Mouse (Mus musculus): ENCODE results near the gene Efnb3. TPM values are rescaled to one million over a fixed set of nuclear protein-coding genes. Genes with fewer than 3 reads are reported as not detected.

Gene Efnb3
- polyA plus RNA-seq (2016; fragmentation: Nextera tagmentation; extraction: Ambion mirVana) = 87.4 and 90.0 TPM in 2 replicates

DNA sequence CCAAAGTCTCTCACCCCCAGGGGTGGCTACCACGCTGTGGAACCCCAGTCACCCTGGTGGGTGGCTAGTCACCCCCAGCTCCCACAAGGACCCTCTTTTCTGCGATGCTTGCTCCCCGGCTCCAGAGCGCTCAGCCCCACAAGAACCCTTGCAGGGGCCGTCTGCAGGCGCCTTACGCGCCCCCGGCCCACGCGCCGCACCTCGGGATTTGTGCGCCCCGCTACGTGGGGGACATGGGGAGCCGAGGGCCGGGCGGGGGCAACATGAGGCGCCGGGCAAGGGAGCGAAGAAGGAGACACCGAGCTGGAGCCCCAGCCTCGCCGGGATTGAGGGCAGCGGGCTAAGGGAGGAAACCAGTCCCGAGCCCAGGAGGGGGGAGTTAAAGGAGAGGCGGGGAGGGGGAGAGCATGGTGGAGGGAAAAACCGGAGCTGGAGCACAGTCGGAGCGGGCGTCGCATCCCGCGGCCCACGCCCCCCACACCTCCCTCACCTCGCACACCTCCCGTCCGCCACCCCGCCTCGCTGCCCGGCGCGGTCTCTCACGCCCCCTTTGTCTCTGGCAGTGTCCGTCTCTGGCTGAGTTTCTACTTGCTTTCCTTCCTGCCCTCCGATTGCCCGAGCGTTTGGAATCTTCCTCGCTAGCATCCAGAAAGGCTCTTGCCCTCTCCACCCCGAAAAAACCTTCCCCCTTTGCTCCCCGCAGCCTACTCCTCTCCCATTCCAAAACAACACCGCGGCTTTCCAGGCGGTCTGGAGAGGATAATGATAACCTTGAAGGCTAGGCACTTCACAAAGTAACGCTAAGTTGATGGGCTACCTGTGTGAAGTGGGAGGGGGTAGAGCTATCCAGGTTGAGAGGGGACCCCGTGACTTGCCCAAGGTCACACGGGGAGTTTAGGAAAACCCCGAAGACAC is at the start of gene Efnb3:
Gene Efnb3, minus strand, starts transcription at position 355 of the 915 bp plus-strand sequence.
- H3K27me3 ChIP-seq (replicated peaks) = peaks cover 19% of the 10 kb centered on the region; the same call in 1 of the 2 replicates
- H3K4me1 ChIP-seq (replicated peaks) = peaks cover 73% of the 10 kb centered on the region
- WGBS = under 1% methylated on average over 57 of the region's 59 CpGs
- peak within 1 kb of the TSS; percentile 96 for H3K27ac ChIP-seq (ENCODE audit: poor library complexity, severe bottlenecking)
- H3K9ac ChIP-seq = peak within 1 kb of the TSS; percentile 88
- H3K36me3 ChIP-seq = peaks cover 38% of the 10 kb centered on the region
- ATAC-seq (ENCODE audit: insufficient number of reproducible peaks, low FRiP score) = peak; percentile 47
- peak within 1 kb of the TSS; percentile 62 for H3K4me3 ChIP-seq
- peak within 1 kb of the TSS; percentile 86 for H3K4me2 ChIP-seq
- no peaks in the 10 kb centered on the region for H3K9me3 ChIP-seq (replicated peaks)

DNA sequence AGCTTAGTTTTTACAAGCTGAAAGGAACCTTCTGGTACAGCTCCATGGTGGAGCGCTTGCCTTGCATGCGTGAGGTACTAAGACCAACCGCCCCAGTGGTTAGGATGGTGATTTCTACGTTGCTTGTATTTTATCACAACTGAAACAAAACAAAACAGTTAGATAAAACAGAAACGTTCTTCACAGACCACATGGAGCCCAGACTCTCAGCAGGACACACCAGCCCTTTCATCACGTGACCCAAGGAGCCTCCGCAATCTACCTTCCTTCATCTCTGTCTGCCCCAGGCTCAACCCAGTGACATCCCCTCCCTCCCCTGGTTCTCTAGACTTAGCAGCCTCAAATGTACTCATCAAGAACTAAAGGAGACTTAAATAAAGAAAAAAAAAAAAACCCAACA is 49.4 kb upstream of the Efnb3 start:
- Histone ChIP-seq H3K27ac (ENCODE audit: poor library complexity, severe bottlenecking) (no peak overlapping the region), H3K4me2 (no peak overlapping the region), H3K4me3 (no peak overlapping the region), H3K27me3 (replicated peaks) (no peaks in the 10 kb centered on the region), H3K9ac (no peak overlapping the region), H3K4me1 (replicated peaks) (peaks cover 22% of the 10 kb centered on the region), H3K9me3 (replicated peaks) (no peaks in the 10 kb centered on the region), H3K36me3 (no peaks in the 10 kb centered on the region)
- no peak for ATAC-seq (ENCODE audit: insufficient number of reproducible peaks, low FRiP score)
- WGBS = 43% methylated on average over 7 of the region's 7 CpGs

DNA sequence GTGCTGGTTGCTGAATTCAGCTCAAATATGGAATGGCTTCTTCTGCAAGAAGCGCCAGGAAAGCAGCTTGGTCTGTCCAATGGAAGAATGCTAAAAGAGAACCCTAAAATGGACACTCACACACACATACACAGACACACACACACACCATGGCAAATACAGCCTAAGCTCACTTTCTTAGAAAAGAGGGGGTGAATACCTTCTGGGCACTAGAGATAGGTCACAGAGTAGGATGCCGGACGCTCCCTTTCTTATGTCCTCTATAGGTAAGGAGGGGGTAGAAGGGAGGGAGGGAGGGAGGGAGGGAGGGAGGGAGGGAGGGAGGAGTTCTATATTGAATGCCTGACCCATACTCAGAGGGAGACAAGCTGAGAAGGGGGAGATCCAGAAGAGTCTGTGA is 48.5 kb upstream of the Efnb3 start:
- H3K27ac ChIP-seq (ENCODE audit: poor library complexity, severe bottlenecking) = no peak overlapping the region
- no peaks in the 10 kb centered on the region for H3K27me3 ChIP-seq (replicated peaks)
- peaks cover 28% of the 10 kb centered on the region for H3K4me1 ChIP-seq (replicated peaks)
- no peak overlapping the region for H3K4me2 ChIP-seq
- no peak overlapping the region for H3K4me3 ChIP-seq
- no peak overlapping the region for H3K9ac ChIP-seq
- no peaks in the 10 kb centered on the region for H3K36me3 ChIP-seq
- no peaks in the 10 kb centered on the region for H3K9me3 ChIP-seq (replicated peaks)
- WGBS = 64% methylated on average over 3 of the region's 3 CpGs
- ATAC-seq (ENCODE audit: insufficient number of reproducible peaks, low FRiP score) = no peak

DNA sequence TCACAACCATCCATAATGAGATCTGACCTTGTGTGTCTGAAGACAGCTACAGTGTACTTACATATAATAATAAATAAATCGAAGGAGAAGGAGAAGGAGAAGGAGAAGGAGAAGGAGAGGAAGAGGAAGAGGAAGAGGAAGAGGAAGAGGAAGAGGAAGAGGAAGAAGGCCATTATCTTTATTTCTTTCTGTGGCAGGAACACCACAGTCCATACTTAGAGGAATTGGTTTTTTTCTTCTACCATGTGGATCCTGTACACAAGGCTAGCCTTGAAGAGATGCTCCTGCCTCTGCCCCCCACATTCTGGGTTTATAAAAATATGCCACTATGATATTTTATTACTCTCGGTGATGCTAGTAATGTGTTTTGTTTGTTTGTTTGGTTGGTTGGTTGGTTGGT is 46.8 kb upstream of the Efnb3 start:
- H3K4me1 ChIP-seq (replicated peaks) = peaks cover 41% of the 10 kb centered on the region

DNA sequence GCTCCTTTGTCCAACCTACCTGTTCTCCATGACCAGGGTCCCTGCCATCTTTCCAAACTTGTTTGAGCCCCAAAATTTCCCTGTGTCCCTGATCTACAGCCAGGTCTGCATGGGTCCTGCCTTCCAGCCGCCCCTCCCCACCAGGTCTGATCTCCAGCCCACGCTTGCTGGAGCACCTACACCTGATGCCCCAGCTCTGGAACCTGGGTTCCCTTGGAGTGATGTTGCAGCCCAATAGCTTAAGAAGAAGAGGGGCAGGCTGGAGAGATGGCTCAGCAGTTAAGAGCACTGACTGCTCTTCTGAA is 46.4 kb upstream of the Efnb3 start:
- Histone ChIP-seq H3K36me3 (no peaks in the 10 kb centered on the region), H3K9ac (0 out of 2 replicates have a peak overlapping the region, but pooled peaks have one; percentile 40), H3K27ac (ENCODE audit: poor library complexity, severe bottlenecking) (peak overlapping the region; percentile 46; the same call in 1 of the 2 replicates), H3K4me3 (peak overlapping the region; percentile 59), H3K9me3 (replicated peaks) (no peaks in the 10 kb centered on the region), H3K27me3 (replicated peaks) (no peaks in the 10 kb centered on the region), H3K4me1 (replicated peaks) (peaks cover 45% of the 10 kb centered on the region), H3K4me2 (peak overlapping the region; percentile 100)
- ATAC-seq (ENCODE audit: insufficient number of reproducible peaks, low FRiP score) = no peak
- WGBS = 67% methylated on average over 2 of the region's 2 CpGs

More for the DNA sequence above, 46.8 kb upstream of the Efnb3 start:
- H3K4me2 ChIP-seq = no peak overlapping the region
- no peak overlapping the region for H3K9ac ChIP-seq
- H3K9me3 ChIP-seq (replicated peaks) = no peaks in the 10 kb centered on the region
- H3K27me3 ChIP-seq (replicated peaks) = no peaks in the 10 kb centered on the region
- H3K36me3 ChIP-seq = no peaks in the 10 kb centered on the region
- no peak overlapping the region for H3K4me3 ChIP-seq
- ATAC-seq (ENCODE audit: insufficient number of reproducible peaks, low FRiP score) = no peak
- 82% methylated on average over 2 of the region's 2 CpGs for WGBS
- H3K27ac ChIP-seq (ENCODE audit: poor library complexity, severe bottlenecking) = no peak overlapping the region

DNA sequence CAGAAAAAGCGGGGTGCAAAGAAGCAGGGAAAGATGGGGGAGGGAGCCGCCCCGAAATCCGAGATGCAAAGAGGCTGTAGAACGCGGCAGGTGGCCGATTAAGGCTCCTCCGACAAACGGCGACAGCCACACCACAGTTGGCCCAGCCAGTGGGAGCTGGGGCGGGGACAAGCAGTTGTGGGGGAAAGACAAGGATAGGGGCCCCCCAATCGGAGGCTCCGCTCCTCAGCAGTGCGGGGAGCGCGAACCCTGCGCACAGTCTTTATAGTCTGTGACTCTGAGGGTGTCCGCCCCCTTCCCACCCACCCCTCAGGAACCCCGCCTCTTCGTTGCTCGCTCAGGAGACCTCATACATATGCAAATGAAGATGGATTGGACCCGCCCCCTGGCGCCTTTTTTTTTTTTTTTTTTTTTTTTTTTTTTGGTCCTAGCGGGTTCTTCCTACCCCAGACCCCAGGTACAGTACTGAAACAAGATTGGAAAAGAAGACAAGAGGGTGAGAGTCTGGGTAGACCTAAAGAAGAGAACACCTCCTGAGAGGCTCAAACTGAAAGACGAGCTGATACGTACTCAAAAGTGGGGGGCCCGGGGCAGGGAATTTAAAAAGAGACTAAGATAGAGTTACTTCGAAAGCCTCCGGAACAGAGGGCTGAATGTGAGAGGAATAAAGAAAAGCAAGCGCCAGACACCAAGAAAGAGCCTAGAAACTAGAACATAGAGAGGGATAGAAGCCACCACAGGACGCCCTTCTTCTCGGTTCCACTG is 45.9 kb upstream of the Efnb3 start, which contains the start of gene Atp1b2:
Gene Atp1b2, minus strand, starts transcription at position 217 of the 765 bp plus-strand sequence.
- H3K27ac ChIP-seq (ENCODE audit: poor library complexity, severe bottlenecking) = peak within 1 kb of the TSS; percentile 68
- H3K27me3 ChIP-seq (replicated peaks) = no peaks in the 10 kb centered on the region
- H3K9ac ChIP-seq = peak within 1 kb of the TSS; percentile 78
- peaks cover 51% of the 10 kb centered on the region for H3K4me1 ChIP-seq (replicated peaks)
- no peaks in the 10 kb centered on the region for H3K9me3 ChIP-seq (replicated peaks)
- 3% methylated on average over 32 of the region's 32 CpGs for WGBS
- H3K4me3 ChIP-seq = peak within 1 kb of the TSS; percentile 59
- no peaks in the 10 kb centered on the region for H3K36me3 ChIP-seq
- ATAC-seq (ENCODE audit: insufficient number of reproducible peaks, low FRiP score) = peak; percentile 94
- H3K4me2 ChIP-seq = peak within 1 kb of the TSS; percentile 100

DNA sequence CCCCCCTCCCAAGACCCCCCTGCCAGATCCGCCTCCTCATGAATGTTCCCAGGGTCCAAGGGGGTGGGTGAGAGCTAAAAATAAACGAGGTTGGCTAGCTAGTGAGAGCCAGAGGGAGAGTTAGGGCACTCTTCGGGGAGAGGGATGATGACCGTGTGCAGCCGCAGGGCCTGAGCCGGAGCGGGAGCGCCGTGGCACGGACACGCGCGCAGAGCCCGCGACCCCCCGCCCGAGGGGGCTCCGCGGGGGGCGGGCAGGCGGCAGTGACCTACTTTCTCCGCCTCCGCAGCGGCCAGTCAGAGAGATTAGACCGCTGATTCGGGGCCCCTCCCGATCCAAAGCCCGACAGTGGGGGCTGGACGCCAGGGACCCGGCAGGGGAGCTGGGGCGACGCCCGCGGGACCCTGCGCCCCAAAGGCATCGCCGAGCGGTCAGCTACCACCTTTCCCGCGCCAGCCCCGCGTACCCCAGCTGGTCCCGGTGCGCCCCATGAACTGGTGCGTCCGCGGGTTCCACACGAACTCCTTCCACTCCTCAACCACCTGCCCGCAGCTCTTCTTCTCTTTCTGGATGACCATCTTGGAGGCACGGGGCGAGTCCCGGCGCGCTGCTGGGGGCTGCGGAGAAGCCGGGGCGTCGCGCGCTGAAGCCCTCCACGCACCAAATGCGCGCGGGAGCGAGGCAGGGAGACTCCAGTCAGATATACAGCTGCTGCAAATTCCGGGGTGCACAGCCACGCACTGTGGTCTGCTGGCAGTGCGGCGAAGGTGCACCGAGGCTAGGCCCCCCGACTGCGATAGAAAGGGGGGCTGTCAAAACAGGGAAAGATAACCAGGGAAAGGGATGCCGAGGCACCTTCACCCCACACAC is 45.0 kb upstream of the Efnb3 start:
- Histone ChIP-seq H3K9me3 (replicated peaks) (no peaks in the 10 kb centered on the region), H3K9ac (peak overlapping the region; percentile 78), H3K4me3 (peak overlapping the region; percentile 59), H3K27ac (ENCODE audit: poor library complexity, severe bottlenecking) (peak overlapping the region; percentile 68), H3K4me2 (peak overlapping the region; percentile 100), H3K4me1 (replicated peaks) (peaks cover 59% of the 10 kb centered on the region), H3K27me3 (replicated peaks) (no peaks in the 10 kb centered on the region), H3K36me3 (no peaks in the 10 kb centered on the region)
- peak; percentile 20; the same call in 1 of the 2 replicates for ATAC-seq (ENCODE audit: insufficient number of reproducible peaks, low FRiP score)
- under 1% methylated on average over 72 of the region's 73 CpGs for WGBS

DNA sequence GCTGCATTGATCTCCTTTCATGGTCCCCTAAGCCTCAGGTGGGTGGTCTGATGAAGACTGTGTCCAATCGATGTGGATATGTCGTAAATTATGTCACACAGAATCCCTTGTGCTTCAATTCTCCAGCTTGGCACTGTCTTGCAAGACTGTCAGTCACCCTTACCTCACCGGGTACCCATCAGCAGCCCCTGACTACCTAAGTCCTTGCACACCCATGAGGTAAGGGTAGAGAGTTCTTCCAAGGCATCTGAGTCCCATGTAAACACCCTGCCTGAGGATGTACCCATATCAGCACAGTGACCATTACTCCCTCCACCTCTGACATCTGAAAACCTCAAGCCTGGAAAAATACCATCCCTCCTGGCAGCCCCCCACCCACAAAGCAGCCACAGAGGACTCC is 44.3 kb upstream of the Efnb3 start:
- Histone ChIP-seq H3K4me3 (peak overlapping the region; percentile 59), H3K9ac (peak overlapping the region; percentile 78; the same call in 1 of the 2 replicates), H3K9me3 (replicated peaks) (no peaks in the 10 kb centered on the region), H3K27me3 (replicated peaks) (no peaks in the 10 kb centered on the region), H3K4me2 (peak overlapping the region; percentile 100), H3K27ac (ENCODE audit: poor library complexity, severe bottlenecking) (peak overlapping the region; percentile 68; the same call in 1 of the 2 replicates), H3K4me1 (replicated peaks) (peaks cover 66% of the 10 kb centered on the region), H3K36me3 (no peaks in the 10 kb centered on the region)
- no peak for ATAC-seq (ENCODE audit: insufficient number of reproducible peaks, low FRiP score)
- whole genome bisulfite sequencing = 58% methylated on average over 3 of the region's 3 CpGs

DNA sequence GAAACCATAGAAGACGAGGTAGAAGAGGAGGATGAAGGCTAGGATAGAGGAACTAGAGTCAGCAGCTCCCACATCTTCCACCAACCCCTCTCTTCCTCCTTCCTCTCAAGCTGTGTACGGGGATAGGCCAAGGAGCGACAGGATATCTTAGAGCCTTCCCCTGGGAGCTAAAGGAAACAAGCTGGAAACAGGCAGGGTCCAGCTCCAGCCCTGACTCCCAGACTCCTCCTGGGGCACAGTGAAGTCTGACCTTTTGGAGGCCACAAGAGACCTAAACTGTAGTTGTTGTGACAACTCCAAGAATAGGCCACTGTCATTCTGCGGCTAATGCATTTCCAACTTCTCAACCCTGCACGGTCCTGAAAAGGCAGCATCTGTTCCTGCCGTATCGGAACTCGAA is 43.5 kb upstream of the Efnb3 start:
- 67% methylated on average over 8 of the region's 8 CpGs for WGBS

DNA sequence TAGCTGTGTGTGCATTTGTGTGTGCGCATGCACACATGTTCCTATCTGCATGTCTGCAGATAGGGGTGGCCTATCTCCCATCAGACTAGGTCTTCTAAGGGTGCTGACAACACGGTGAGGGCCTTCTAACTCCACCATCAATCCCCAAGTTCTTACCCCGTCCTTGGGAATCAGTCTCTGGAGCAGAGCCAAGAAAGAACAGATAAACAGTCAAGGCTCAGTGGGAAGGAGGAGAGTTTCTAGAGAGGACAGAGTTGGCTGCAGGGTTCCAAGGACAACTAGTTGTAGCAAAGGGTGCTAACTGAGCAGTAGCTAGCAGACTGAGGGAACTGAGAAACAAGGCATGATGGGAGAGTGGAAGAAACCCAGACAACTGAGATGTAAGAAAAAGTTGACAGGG is 41.8 kb upstream of the Efnb3 start:
- Histone ChIP-seq H3K9ac (no peak overlapping the region), H3K27me3 (replicated peaks) (no peaks in the 10 kb centered on the region), H3K4me2 (0 out of 2 replicates have a peak overlapping the region, but pooled peaks have one; percentile 6), H3K4me3 (no peak overlapping the region), H3K4me1 (replicated peaks) (peaks cover 69% of the 10 kb centered on the region), H3K27ac (ENCODE audit: poor library complexity, severe bottlenecking) (peak overlapping the region; percentile 32), H3K36me3 (no peaks in the 10 kb centered on the region), H3K9me3 (replicated peaks) (no peaks in the 10 kb centered on the region)
- no peak for ATAC-seq (ENCODE audit: insufficient number of reproducible peaks, low FRiP score)
- WGBS = 31% methylated on average over 3 of the region's 3 CpGs

More for the DNA sequence above, 43.5 kb upstream of the Efnb3 start:
- Histone ChIP-seq H3K4me2 (peak overlapping the region; percentile 100; the same call in 1 of the 2 replicates), H3K27ac (ENCODE audit: poor library complexity, severe bottlenecking) (no peak overlapping the region), H3K9ac (no peak overlapping the region), H3K27me3 (replicated peaks) (no peaks in the 10 kb centered on the region), H3K36me3 (no peaks in the 10 kb centered on the region), H3K4me1 (replicated peaks) (peaks cover 69% of the 10 kb centered on the region), H3K4me3 (no peak overlapping the region), H3K9me3 (replicated peaks) (no peaks in the 10 kb centered on the region)
- no peak for ATAC-seq (ENCODE audit: insufficient number of reproducible peaks, low FRiP score)
